Mouse (Mus musculus) megakaryocyte, embryonic 14.5 days (primary cell): ENCODE data around the gene Ago1.

Experiments used
- FLI1 ChIP-seq: IDR thresholded peaks from 2 replicates; pipeline ENCODE4 v1.6.1; 2012; ENCODE audit warnings: low read length, inconsistent platforms, mixed read lengths
- GATA1 ChIP-seq: IDR thresholded peaks from 3 replicates; pipeline ENCODE4 v1.6.1; 2012; ENCODE audit warnings: mixed read lengths, low read length, inconsistent platforms, borderline replicate concordance

DNA sequence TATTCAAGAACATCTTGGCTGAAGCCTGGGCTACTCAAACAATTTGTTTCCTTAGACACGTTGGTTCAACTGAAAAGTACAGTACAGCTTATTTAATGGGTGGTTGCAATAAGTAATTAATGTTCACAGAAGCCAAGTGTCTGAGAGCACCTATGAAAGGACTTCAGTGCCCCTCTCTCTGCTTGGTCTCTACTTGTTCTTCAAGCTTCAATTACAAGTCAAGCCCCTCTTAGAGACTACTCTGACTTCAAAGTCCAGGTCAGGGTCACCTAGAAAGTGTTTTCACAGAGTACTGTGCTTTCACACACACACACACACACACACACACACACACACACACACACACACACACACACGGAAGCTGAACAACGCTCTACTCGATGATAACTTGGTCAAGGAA is 25.0 kb upstream of the Ago1 start:
- no peak for TF ChIP-seq GATA1
- no peak for TF ChIP-seq FLI1
